Mouse (Mus musculus) testis, adult 2 months (tissue): Measurements from ENCODE around the gene Nt5c.

Experiments used
- CTCF ChIP-seq: fragments of 200-500 bp; IDR thresholded peaks from 2 replicates; pipeline ENCODE4 v1.5.1; 2012; ENCODE audit warnings: low read depth, mild to moderate bottlenecking, inconsistent platforms, low read length, moderate library complexity; ENCODE audit not compliant: control insufficient read depth, insufficient read depth, insufficient replicate concordance
- POLR2A ChIP-seq: fragments of 200-500 bp; IDR thresholded peaks from 2 replicates; pipeline ENCODE4 v1.6.1; 2012; ENCODE audit warnings: low read depth, mild to moderate bottlenecking, inconsistent platforms, low read length, moderate library complexity; ENCODE audit not compliant: control insufficient read depth

DNA sequence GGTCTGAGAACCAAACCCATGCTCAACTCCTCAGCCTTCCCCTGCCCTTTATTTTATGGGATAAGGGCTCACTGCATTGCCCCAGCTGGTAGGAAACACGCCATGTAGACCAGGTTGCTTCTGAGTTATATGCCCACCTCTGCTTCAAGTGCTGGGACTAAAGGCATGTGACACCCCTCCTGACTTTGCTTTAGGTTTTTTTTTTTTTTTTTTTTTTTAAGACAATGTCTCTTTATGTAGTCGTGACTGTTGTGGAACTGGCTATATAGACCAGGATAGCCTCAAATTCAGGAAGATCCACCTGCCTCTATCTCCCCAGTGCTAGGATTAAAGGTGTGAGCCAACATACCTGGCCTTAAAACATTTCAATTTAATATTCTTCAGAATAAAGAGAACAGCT is 31.0 kb upstream of the Nt5c start:
- TF ChIP-seq POLR2A (no peak), CTCF (no peak)
